Mouse (Mus musculus) brain, embryonic 14.5 days (tissue): Measurements from ENCODE around the gene Mbd4. TPM values are rescaled to one million over a fixed set of nuclear protein-coding genes. Genes with fewer than 3 reads are reported as not detected.
A peak's percentile ranks its signal among the peaks of the same experiment; 100 is the strongest.

Source experiments
- DNase-seq: peaks from one replicate; pipeline ENCODE4 v3.0.0-alpha.2; 2011; ENCODE audit warnings: low read depth
- CTCF ChIP-seq: fragments of 200-500 bp; IDR thresholded peaks from 2 replicates; pipeline ENCODE4 v1.5.1; 2012; ENCODE audit warnings: inconsistent platforms, mild to moderate bottlenecking, moderate library complexity, borderline replicate concordance; ENCODE audit not compliant: insufficient read depth, insufficient read length; ENCODE audit errors: extremely low read depth
- POLR2A ChIP-seq: fragments of 200-500 bp; IDR thresholded peaks from 2 replicates; pipeline ENCODE4 v1.6.1; 2012; ENCODE audit warnings: mild to moderate bottlenecking, inconsistent platforms, borderline replicate concordance; ENCODE audit not compliant: poor library complexity, insufficient read depth, insufficient read length, severe bottlenecking; ENCODE audit errors: extremely low read depth
- polyA plus RNA-seq: library from polyadenylated mRNA; depleted of rRNA; stranded (reverse); fragments of >200 nt; gene quantifications from 2 replicates; pipeline ENCODE4 v1.2.3, GENCODE M21; 2012

The Mbd4 gene
- polyA plus RNA-seq, 1 experiment = 10.2 TPM

GRCm38 (mm10) chr6:115832152-115832850 is 20.9 kb downstream of the Mbd4 start:
- no peak for DNase-seq
- TF ChIP-seq POLR2A (no peak), CTCF (no peak)

- DNase-seq = no peak
- TF ChIP-seq CTCF (no peak), POLR2A (no peak)
Observed at GRCm38 (mm10) chr6:115830779-115831601, 22.2 kb downstream of the Mbd4 start.

GRCm38 (mm10) chr6:115823850-115824464 is 29.2 kb downstream of the Mbd4 start:
- TF ChIP-seq CTCF = peak; percentile 58; the same call in 1 of the 2 replicates
- DNase-seq = peak; percentile 84

- TF ChIP-seq CTCF = no peak
- no peak for TF ChIP-seq POLR2A
- DNase-seq = no peak
Observed at GRCm38 (mm10) chr6:115821216-115821993, 31.8 kb downstream of the Mbd4 start.

GRCm38 (mm10) chr6:115818129-115818528 is 35.0 kb downstream of the Mbd4 start:
- TF ChIP-seq CTCF = no peak
- no peak for TF ChIP-seq POLR2A
- DNase-seq = no peak

- no peak for TF ChIP-seq CTCF
- no peak for TF ChIP-seq POLR2A
- DNase-seq = no peak
Observed at GRCm38 (mm10) chr6:115815041-115815440, 38.1 kb downstream of the Mbd4 start.

- TF ChIP-seq CTCF (peak; percentile 67), POLR2A (no peak)
Observed at GRCm38 (mm10) chr6:115814104-115814503, 39.1 kb downstream of the Mbd4 start.

GRCm38 (mm10) chr6:115811606-115812005 is 41.6 kb downstream of the Mbd4 start:
- no peak for TF ChIP-seq POLR2A
- no peak for TF ChIP-seq CTCF
- DNase-seq = no peak

More at GRCm38 (mm10) chr6:115814104-115814503, 39.1 kb downstream of the Mbd4 start:
- peak; percentile 62 for DNase-seq

- peak; percentile 74; the same call in 1 of the 2 replicates for TF ChIP-seq POLR2A
- TF ChIP-seq CTCF = peak; percentile 47; the same call in 1 of the 2 replicates
- DNase-seq = peak; percentile 97
Observed at GRCm38 (mm10) chr6:115808488-115809231, 44.5 kb downstream of the Mbd4 start, which contains the start of gene Rpl32. Gene Rpl32 (minus strand): TSS chr6:115808747.

GRCm38 (mm10) chr6:115808196-115808487 is 45.0 kb downstream of the Mbd4 start:
- TF ChIP-seq POLR2A (no peak), CTCF (no peak)
- DNase-seq = no peak

GRCm38 (mm10) chr6:115807464-115808195 is 45.5 kb downstream of the Mbd4 start:
- TF ChIP-seq POLR2A (no peak), CTCF (no peak)
- DNase-seq = peak; percentile 20
